Comparison of ENCODE assay signal across 30 mouse cellular contexts in genomic region chr8:110626431-110626830, GRCm38 (mm10). TPM values are rescaled to one million over a fixed set of nuclear protein-coding genes. Genes with fewer than 3 reads are reported as not detected.
A peak's percentile ranks its signal among the peaks of the same experiment; 100 is the strongest.
DNase-seq lines count a peak whose midpoint lies in the region; ATAC-seq and TF ChIP-seq lines count a peak whose summit lies in the region.
"Had no signal": no experiment of that assay in that cellular context is flagged by ENCODE, and none has a peak within 500 bp of the region (broad histone marks: within the 10 kb centered on the region; RNA-seq: fewer than 3 reads in every experiment).

No protein-coding gene starts in this region.

- no peaks in the 10 kb centered on the region for H3K9me3 ChIP-seq in forebrain, embryonic 13.5 days (replicated peaks)
- no peaks in the 10 kb centered on the region for H3K9me3 ChIP-seq in forebrain, embryonic 10.5 days
- no peaks in the 10 kb centered on the region for H3K9me3 ChIP-seq in forebrain, embryonic 16.5 days (ENCODE audit: control insufficient read depth, low read length)
- H3K9me3 ChIP-seq in liver, embryonic 12.5 days (replicated peaks): no peaks in the 10 kb centered on the region
- H3K9me3 ChIP-seq: embryonic facial prominence, embryonic 10.5 days; embryonic facial prominence, embryonic 13.5 days; heart, embryonic 12.5 days; heart, embryonic 15.5 days; hindbrain, embryonic 10.5 days; hindbrain, embryonic 13.5 days; intestine, embryonic 15.5 days had no signal

- no peaks in the 10 kb centered on the region for H3K36me3 ChIP-seq in forebrain, embryonic 13.5 days (ENCODE audit: poor library complexity, severe bottlenecking)
- peaks cover 3% of the 10 kb centered on the region; the same call in 1 of the 2 replicates for H3K36me3 ChIP-seq in forebrain, embryonic 10.5 days (replicated peaks)
- no peaks in the 10 kb centered on the region for H3K36me3 ChIP-seq in forebrain, embryonic 16.5 days (ENCODE audit: control insufficient read depth, insufficient read depth)
- H3K36me3 ChIP-seq in liver, embryonic 12.5 days: peaks cover 12% of the 10 kb centered on the region
- H3K36me3 ChIP-seq: embryonic facial prominence, embryonic 13.5 days; heart, embryonic 12.5 days; heart, embryonic 15.5 days; hindbrain, embryonic 10.5 days; hindbrain, embryonic 13.5 days; intestine, embryonic 15.5 days had no signal

- no peak for DNase-seq in forebrain, embryonic 10.5 days (ENCODE audit: extremely low spot score, low spot score)
- DNase-seq in layer of hippocampus, adult 2 months (ENCODE audit: low spot score in 2 of 2): peak; percentile 37 to 55
- DNase-seq in layer of hippocampus, postnatal 10 days (ENCODE audit: low spot score in 2 of 2): no peak
- peak; percentile 56 for DNase-seq in brain, adult 2 months (ENCODE audit: low read depth, low spot score)
- no peak for DNase-seq in lung, postnatal 25 days (ENCODE audit: low spot score)
- DNase-seq: adrenal gland, adult 8-10 months; adrenal gland, postnatal 25 days; cerebellum, adult 11-12 months; cerebellum, adult 8-10 months; cerebellum, postnatal 10 days; cerebellum, postnatal 36 days; embryo, embryonic 11 days; gastrocnemius, adult 2 months; gastrocnemius, postnatal 14 days; heart, adult 11 months; heart, postnatal 10 days; heart, postnatal 36 days had no signal

- ATAC-seq in forebrain, embryonic 13.5 days: peak; percentile 27; the same call in 1 of the 2 replicates
- peak; percentile 74 for ATAC-seq in forebrain, embryonic 16.5 days
- no peak for ATAC-seq in liver, embryonic 12.5 days
- ATAC-seq: activated CD4-positive, CD25-positive, alpha-beta regulatory T cell, adult 4 months; hindbrain, embryonic 16.5 days; intestine, embryonic 15.5 days had no signal

- no peak overlapping the region for H3K4me2 ChIP-seq in forebrain, embryonic 13.5 days
- H3K4me2 ChIP-seq in forebrain, embryonic 16.5 days (ENCODE audit: low read length): no peak overlapping the region
- H3K4me2 ChIP-seq in liver, embryonic 12.5 days: no peak overlapping the region
- H3K4me2 ChIP-seq: embryonic facial prominence, embryonic 13.5 days; heart, embryonic 12.5 days; heart, embryonic 15.5 days; hindbrain, embryonic 13.5 days; intestine, embryonic 15.5 days had no signal

- 70% methylated on average over 4 of the region's 4 CpGs for WGBS in forebrain, embryonic 13.5 days
- 81% methylated on average over 4 of the region's 4 CpGs for WGBS in forebrain, embryonic 10.5 days
- 52% methylated on average over 4 of the region's 4 CpGs for WGBS in forebrain, embryonic 16.5 days
- WGBS in liver, embryonic 12.5 days (ENCODE audit: insufficient replicate concordance): 70% methylated on average over 4 of the region's 4 CpGs

- peak overlapping the region; percentile 37; the same call in 1 of the 2 replicates for H3K27ac ChIP-seq in forebrain, embryonic 13.5 days
- H3K27ac ChIP-seq in forebrain, embryonic 10.5 days: no peak overlapping the region
- H3K27ac ChIP-seq in layer of hippocampus, adult 2 months: no peak overlapping the region
- peak overlapping the region; percentile 90 for H3K27ac ChIP-seq in forebrain, embryonic 16.5 days (ENCODE audit: low read length)
- no peak overlapping the region for H3K27ac ChIP-seq in liver, embryonic 12.5 days
- H3K27ac ChIP-seq: embryonic facial prominence, embryonic 10.5 days; embryonic facial prominence, embryonic 13.5 days; gastrocnemius, adult 2 months; heart, embryonic 15.5 days; hindbrain, embryonic 10.5 days; hindbrain, embryonic 13.5 days; intestine, embryonic 15.5 days had no signal

- no peak overlapping the region for H3K4me3 ChIP-seq in forebrain, embryonic 13.5 days
- H3K4me3 ChIP-seq in forebrain, embryonic 10.5 days: no peak overlapping the region
- H3K4me3 ChIP-seq in layer of hippocampus, adult 2 months: no peak overlapping the region
- no peak overlapping the region for H3K4me3 ChIP-seq in forebrain, embryonic 16.5 days (replicated peaks; ENCODE audit: low read length)
- H3K4me3 ChIP-seq in liver, embryonic 12.5 days: no peak overlapping the region
- H3K4me3 ChIP-seq: embryonic facial prominence, embryonic 10.5 days; embryonic facial prominence, embryonic 13.5 days; erythroblast, embryonic 14.5 days; gastrocnemius, adult 2 months; heart, embryonic 12.5 days; heart, embryonic 15.5 days; hindbrain, embryonic 10.5 days; hindbrain, embryonic 13.5 days; intestine, embryonic 15.5 days had no signal

- H3K9ac ChIP-seq in forebrain, embryonic 13.5 days: no peak overlapping the region
- no peak overlapping the region for H3K9ac ChIP-seq in forebrain, embryonic 16.5 days (replicated peaks; ENCODE audit: low read depth, low read length)
- no peak overlapping the region for H3K9ac ChIP-seq in liver, embryonic 12.5 days
- H3K9ac ChIP-seq: heart, embryonic 12.5 days; heart, embryonic 15.5 days; intestine, embryonic 15.5 days had no signal

- H3K27me3 ChIP-seq in forebrain, embryonic 13.5 days: no peaks in the 10 kb centered on the region
- H3K27me3 ChIP-seq in forebrain, embryonic 10.5 days (ENCODE audit: poor library complexity, severe bottlenecking): no peaks in the 10 kb centered on the region
- no peaks in the 10 kb centered on the region for H3K27me3 ChIP-seq in forebrain, embryonic 16.5 days (replicated peaks; ENCODE audit: control insufficient read depth, insufficient read depth, low read length)
- no peaks in the 10 kb centered on the region for H3K27me3 ChIP-seq in liver, embryonic 12.5 days (replicated peaks)
- H3K27me3 ChIP-seq: embryonic facial prominence, embryonic 13.5 days; heart, embryonic 12.5 days; heart, embryonic 15.5 days; hindbrain, embryonic 13.5 days; intestine, embryonic 15.5 days had no signal

- TF ChIP-seq CTCF in layer of hippocampus, adult 2 months (conservative IDR thresholded peaks at IDR 0.05): 0 out of 2 replicates have a peak, but pooled peaks have one; percentile 4

- H3K4me1 ChIP-seq in forebrain, embryonic 13.5 days: no peaks in the 10 kb centered on the region; the same call in 1 of the 2 replicates
- H3K4me1 ChIP-seq in forebrain, embryonic 10.5 days: no peaks in the 10 kb centered on the region
- H3K4me1 ChIP-seq in forebrain, embryonic 16.5 days (replicated peaks; ENCODE audit: control insufficient read depth, insufficient read depth, low read length): peaks cover 13% of the 10 kb centered on the region
- peaks cover 15% of the 10 kb centered on the region for H3K4me1 ChIP-seq in liver, embryonic 12.5 days
- H3K4me1 ChIP-seq: embryonic facial prominence, embryonic 10.5 days; hindbrain, embryonic 10.5 days had no signal

RNA-seq across cellular contexts. Expression of gene Vac14, which starts 8.0 kb away (rescaled TPM):
- 20.3 and 24.4 TPM in 2 replicates for polyA plus RNA-seq in forebrain, embryonic 13.5 days (2015; fragmentation: Nextera tagmentation; extraction: Ambion mirVana)
- 27.7 and 29.9 TPM in 2 replicates for polyA plus RNA-seq in forebrain, embryonic 10.5 days (2016; fragmentation: Nextera tagmentation; extraction: Ambion mirVana)
- total RNA-seq in layer of hippocampus, adult 2 months (2021): 10 to 100 TPM; 22.8 to 23.4 TPM
- total RNA-seq in layer of hippocampus, postnatal 10 days (2021): 10 to 100 TPM; 35.6 to 36.5 TPM
- polyA plus RNA-seq in forebrain, embryonic 16.5 days (2015; fragmentation: Nextera tagmentation; extraction: Ambion mirVana): 28.0 and 28.1 TPM in 2 replicates
- 28.3 and 30.5 TPM in 2 replicates for polyA plus RNA-seq in liver, embryonic 12.5 days (2016; fragmentation: Nextera tagmentation; extraction: Ambion mirVana)

Comparison
In these comparisons a context has a peak if more than half of its experiments do, and no peak if none do; other contexts are left out.
1. H3K27ac ChIP-seq: peak in forebrain, embryonic 13.5 days (single experiment) and forebrain, embryonic 16.5 days (single experiment); none in forebrain, embryonic 10.5 days (single experiment), layer of hippocampus, adult 2 months (single experiment) and liver, embryonic 12.5 days (single experiment).
2. DNase-seq: peak in layer of hippocampus, adult 2 months (2 of 2) and brain, adult 2 months (single experiment); none in forebrain, embryonic 10.5 days (single experiment), layer of hippocampus, postnatal 10 days (0 of 2) and lung, postnatal 25 days (single experiment).